Mouse (Mus musculus): Measurements from ENCODE around the gene Utrn.

- TF ChIP-seq CTCF (IDR thresholded peaks at IDR 0.05; ENCODE audit: low read depth) = no peak
- no peak for TF ChIP-seq EP300 (IDR thresholded peaks at IDR 0.05; ENCODE audit: low read depth)
These were observed 96.0 kb downstream of the Utrn start for GRCm38 (mm10) chr10:12773178-12773577.
